Mouse (Mus musculus): ENCODE measurements around the gene Sec14l1.

DNA sequence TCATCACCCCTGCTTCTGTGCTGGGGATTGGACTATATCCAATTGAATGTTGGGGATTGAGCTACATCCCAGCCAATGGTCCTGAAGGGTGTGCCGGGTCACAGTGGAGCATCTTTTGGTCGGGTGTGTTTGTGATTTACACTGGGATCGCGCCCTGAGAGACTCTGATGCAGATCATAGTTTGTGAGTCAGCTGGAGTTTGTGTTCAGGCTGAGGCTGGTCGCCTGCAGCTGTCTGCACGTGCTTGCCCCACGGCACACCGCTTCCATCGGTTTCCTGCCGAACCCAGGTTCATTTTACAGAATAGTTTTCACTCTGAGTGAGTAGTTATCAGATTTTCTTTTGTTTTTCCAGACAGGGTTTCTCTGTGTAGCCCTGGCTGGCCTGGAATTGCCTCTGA, 9.6 kb downstream of the Sec14l1 start:
- TF ChIP-seq CTCF (IDR thresholded peaks at IDR 0.05; ENCODE audit: control insufficient read depth, insufficient read depth, low read length) (no peak), POLR2A (IDR thresholded peaks at IDR 0.05; ENCODE audit: borderline replicate concordance, control insufficient read depth, low read depth, low read length) (no peak)
